Mouse (Mus musculus) stomach, embryonic 15.5 days (tissue): Measurements from ENCODE around the gene Ptpn11. TPM values are rescaled to one million over a fixed set of nuclear protein-coding genes. Genes with fewer than 3 reads are reported as not detected.

Experiments used
- ATAC-seq: fragments of 200-750 bp; cut with Nextera tagmentation; 2 replicates; pipeline ENCODE4 v1.8.0; 2017; ENCODE audit warnings: low read depth, moderate number of reproducible peaks, moderate TSS enrichment; ENCODE audit not compliant: insufficient read depth, low FRiP score
- H3K27ac ChIP-seq: fragments of 300-500 bp; sonication (generic); 2 replicates; pipeline ENCODE4 v1.5.1; 2015; ENCODE audit warnings: mild to moderate bottlenecking, inconsistent platforms
- H3K27me3 ChIP-seq: fragments of 300-500 bp; sonication (generic); replicated peaks from 2 replicates; pipeline ENCODE4 v1.6.1; 2015; ENCODE audit warnings: inconsistent platforms
- H3K36me3 ChIP-seq: fragments of 300-500 bp; sonication (generic); 2 replicates; pipeline ENCODE4 v1.6.1; 2015; ENCODE audit warnings: inconsistent platforms
- H3K4me1 ChIP-seq: fragments of 300-500 bp; sonication (generic); 2 replicates; pipeline ENCODE4 v1.6.1; 2015; ENCODE audit warnings: inconsistent platforms
- H3K4me2 ChIP-seq: fragments of 300-500 bp; sonication (generic); 2 replicates; pipeline ENCODE4 v1.6.1; 2015; ENCODE audit warnings: mild to moderate bottlenecking, inconsistent platforms
- H3K4me3 ChIP-seq: fragments of 300-500 bp; sonication (generic); replicated peaks from 2 replicates; pipeline ENCODE4 v1.5.1; 2015; ENCODE audit warnings: inconsistent platforms
- H3K9ac ChIP-seq: fragments of 300-500 bp; sonication (generic); 2 replicates; pipeline ENCODE4 v1.6.1; 2015; ENCODE audit warnings: inconsistent platforms
- H3K9me3 ChIP-seq: fragments of 300-500 bp; sonication (generic); 2 replicates; pipeline ENCODE4 v1.6.1; 2016; ENCODE audit warnings: inconsistent platforms
- WGBS: fragments of 180-500 bp; shearing (Covaris S2); methylation state at CpG from one replicate; pipeline ENCODE4 v1.1.7; 2015; 5-methylcytosine and 5-hydroxymethylcytosine counted together
- polyA plus RNA-seq: library from polyadenylated mRNA; unstranded; fragments of >200 nt; fragmentation: Nextera tagmentation; extraction: Ambion mirVana; gene quantifications from 2 replicates; pipeline ENCODE4 v1.2.1, GENCODE M21; 2015

Gene Ptpn11
- polyA plus RNA-seq, 1 experiment from 2014 or later, result 19.6 TPM

GRCm38 (mm10) chr5:121169588-121169987, 21.6 kb downstream of the Ptpn11 start:
- no peak overlapping the region for H3K27ac ChIP-seq
- no peaks in the 10 kb centered on the region for H3K9me3 ChIP-seq
- H3K4me3 ChIP-seq, result no peak overlapping the region
- H3K9ac ChIP-seq, result no peak overlapping the region
- no peak for ATAC-seq
- H3K4me1 ChIP-seq, result no peaks in the 10 kb centered on the region
- H3K27me3 ChIP-seq, result no peaks in the 10 kb centered on the region
- 85% methylated on average over 2 of the region's 2 CpGs for WGBS
- peaks cover 34% of the 10 kb centered on the region for H3K36me3 ChIP-seq
- no peak overlapping the region for H3K4me2 ChIP-seq

- Histone ChIP-seq H3K9me3 (no peaks in the 10 kb centered on the region), H3K9ac (no peak overlapping the region), H3K27ac (no peak overlapping the region), H3K4me3 (no peak overlapping the region), H3K27me3 (no peaks in the 10 kb centered on the region), H3K36me3 (peaks cover 59% of the 10 kb centered on the region), H3K4me2 (no peak overlapping the region), H3K4me1 (no peaks in the 10 kb centered on the region)
- ATAC-seq, result no peak
- WGBS, result 97% methylated on average over 6 of the region's 6 CpGs
Observed at GRCm38 (mm10) chr5:121166884-121167283, 24.3 kb downstream of the Ptpn11 start.

- H3K9ac ChIP-seq, result no peak overlapping the region
- H3K4me1 ChIP-seq, result no peaks in the 10 kb centered on the region
- no peaks in the 10 kb centered on the region for H3K9me3 ChIP-seq
- no peak overlapping the region for H3K4me2 ChIP-seq
- no peak for ATAC-seq
- no peak overlapping the region for H3K27ac ChIP-seq
- H3K36me3 ChIP-seq, result peaks cover 62% of the 10 kb centered on the region
- WGBS, result 84% methylated on average over 7 of the region's 7 CpGs
- H3K27me3 ChIP-seq, result no peaks in the 10 kb centered on the region
- no peak overlapping the region for H3K4me3 ChIP-seq
Observed at GRCm38 (mm10) chr5:121162923-121163322, 28.3 kb downstream of the Ptpn11 start.

GRCm38 (mm10) chr5:121162285-121162684, 28.9 kb downstream of the Ptpn11 start:
- Histone ChIP-seq H3K4me2 (no peak overlapping the region), H3K9ac (no peak overlapping the region), H3K4me3 (no peak overlapping the region), H3K27ac (no peak overlapping the region), H3K9me3 (no peaks in the 10 kb centered on the region), H3K27me3 (no peaks in the 10 kb centered on the region), H3K36me3 (peaks cover 59% of the 10 kb centered on the region), H3K4me1 (no peaks in the 10 kb centered on the region)
- no peak for ATAC-seq
- 76% methylated on average over 5 of the region's 5 CpGs for WGBS

- WGBS, result 91% methylated on average over 7 of the region's 7 CpGs
- no peak overlapping the region for H3K4me3 ChIP-seq
- no peak for ATAC-seq
- no peaks in the 10 kb centered on the region for H3K27me3 ChIP-seq
- no peak overlapping the region for H3K27ac ChIP-seq
- H3K4me1 ChIP-seq, result no peaks in the 10 kb centered on the region
- no peaks in the 10 kb centered on the region for H3K9me3 ChIP-seq
- no peak overlapping the region for H3K4me2 ChIP-seq
- H3K36me3 ChIP-seq, result peaks cover 42% of the 10 kb centered on the region
- H3K9ac ChIP-seq, result no peak overlapping the region
Observed at GRCm38 (mm10) chr5:121158966-121159365, 32.2 kb downstream of the Ptpn11 start.

GRCm38 (mm10) chr5:121157489-121157888, 33.7 kb downstream of the Ptpn11 start:
- Histone ChIP-seq H3K27ac (no peak overlapping the region), H3K9ac (no peak overlapping the region), H3K36me3 (peaks cover 32% of the 10 kb centered on the region), H3K4me3 (no peak overlapping the region), H3K4me2 (no peak overlapping the region), H3K9me3 (no peaks in the 10 kb centered on the region), H3K27me3 (no peaks in the 10 kb centered on the region), H3K4me1 (no peaks in the 10 kb centered on the region)
- ATAC-seq, result no peak
- WGBS, result 93% methylated on average over 5 of the region's 5 CpGs

- no peaks in the 10 kb centered on the region for H3K9me3 ChIP-seq
- 46% methylated on average over 2 of the region's 2 CpGs for WGBS
- no peak overlapping the region for H3K4me3 ChIP-seq
- H3K4me1 ChIP-seq, result no peaks in the 10 kb centered on the region
- no peak overlapping the region for H3K9ac ChIP-seq
- no peak overlapping the region for H3K4me2 ChIP-seq
- no peak overlapping the region for H3K27ac ChIP-seq
- H3K36me3 ChIP-seq, result peaks cover 30% of the 10 kb centered on the region
- ATAC-seq, result no peak
- H3K27me3 ChIP-seq, result no peaks in the 10 kb centered on the region
Observed at GRCm38 (mm10) chr5:121157017-121157416, 34.2 kb downstream of the Ptpn11 start.

- WGBS, result 95% methylated on average over 4 of the region's 4 CpGs
- peaks cover 32% of the 10 kb centered on the region for H3K36me3 ChIP-seq
- ATAC-seq, result no peak
Observed at GRCm38 (mm10) chr5:121156121-121156520, 35.1 kb downstream of the Ptpn11 start.

GRCm38 (mm10) chr5:121150684-121151083, 40.5 kb downstream of the Ptpn11 start:
- H3K4me2 ChIP-seq, result no peak overlapping the region
- no peak overlapping the region for H3K9ac ChIP-seq
- no peaks in the 10 kb centered on the region for H3K4me1 ChIP-seq
- no peak overlapping the region for H3K4me3 ChIP-seq
- no peak for ATAC-seq
- H3K27me3 ChIP-seq, result no peaks in the 10 kb centered on the region
- WGBS, result 89% methylated on average over 4 of the region's 4 CpGs
- H3K9me3 ChIP-seq, result no peaks in the 10 kb centered on the region
- peaks cover 46% of the 10 kb centered on the region for H3K36me3 ChIP-seq
- no peak overlapping the region for H3K27ac ChIP-seq

More at GRCm38 (mm10) chr5:121156121-121156520, 35.1 kb downstream of the Ptpn11 start:
- H3K27ac ChIP-seq, result no peak overlapping the region
- H3K9me3 ChIP-seq, result no peaks in the 10 kb centered on the region
- H3K4me1 ChIP-seq, result no peaks in the 10 kb centered on the region
- no peak overlapping the region for H3K9ac ChIP-seq
- no peak overlapping the region for H3K4me2 ChIP-seq
- no peak overlapping the region for H3K4me3 ChIP-seq
- H3K27me3 ChIP-seq, result no peaks in the 10 kb centered on the region

- H3K4me1 ChIP-seq, result no peaks in the 10 kb centered on the region
- H3K27ac ChIP-seq, result no peak overlapping the region
- no peak overlapping the region for H3K4me3 ChIP-seq
- no peak overlapping the region for H3K9ac ChIP-seq
- ATAC-seq, result peak; percentile 66; the same call in 1 of the 2 replicates
- H3K36me3 ChIP-seq, result peaks cover 46% of the 10 kb centered on the region
- H3K27me3 ChIP-seq, result no peaks in the 10 kb centered on the region
- H3K9me3 ChIP-seq, result no peaks in the 10 kb centered on the region
- 74% methylated on average over 1 of the region's 1 CpGs for WGBS
- no peak overlapping the region for H3K4me2 ChIP-seq
Observed at GRCm38 (mm10) chr5:121149246-121149645, 42.0 kb downstream of the Ptpn11 start.

GRCm38 (mm10) chr5:121146275-121146674, 44.9 kb downstream of the Ptpn11 start:
- WGBS, result 93% methylated on average over 5 of the region's 5 CpGs
- no peak for ATAC-seq
- Histone ChIP-seq H3K27ac (no peak overlapping the region), H3K36me3 (peaks cover 54% of the 10 kb centered on the region), H3K4me3 (no peak overlapping the region), H3K27me3 (no peaks in the 10 kb centered on the region), H3K9ac (no peak overlapping the region), H3K4me1 (no peaks in the 10 kb centered on the region), H3K9me3 (no peaks in the 10 kb centered on the region), H3K4me2 (no peak overlapping the region)

GRCm38 (mm10) chr5:121145609-121146008, 45.6 kb downstream of the Ptpn11 start:
- peaks cover 52% of the 10 kb centered on the region for H3K36me3 ChIP-seq
- WGBS, result 77% methylated on average over 5 of the region's 5 CpGs

More at GRCm38 (mm10) chr5:121145609-121146008, 45.6 kb downstream of the Ptpn11 start:
- ATAC-seq, result no peak
- Histone ChIP-seq H3K9me3 (no peaks in the 10 kb centered on the region), H3K9ac (no peak overlapping the region), H3K27me3 (no peaks in the 10 kb centered on the region), H3K4me2 (no peak overlapping the region), H3K4me1 (no peaks in the 10 kb centered on the region), H3K27ac (no peak overlapping the region), H3K4me3 (no peak overlapping the region)
